Mouse (Mus musculus): ENCODE measurements at regions not wholly inside any gene's neighbourhood (a gene's known extent, or its start where the extent isn't known, plus 50 kb on each side); places are given as distances from the start of the nearest gene placed in this dataset.
"Not testable (repeated sequence)": the region's sequence is repeated elsewhere in the genome, so short reads cannot be mapped to it uniquely, and the experiment has no call there.

GRCm38 (mm10) chr1:81637357-81637756 lies 560.6 kb downstream of the Nyap2 start:
- DNase-seq (ENCODE audit: low spot score), result no peak

GRCm38 (mm10) chr1:81652990-81653717 lies 576.4 kb downstream of the Nyap2 start:
- DNase-seq (ENCODE audit: low spot score), result no peak

GRCm38 (mm10) chr1:81661245-81661644 lies 571.7 kb upstream of the Gm9747 start:
- DNase-seq (ENCODE audit: low spot score), result peak; percentile 10

GRCm38 (mm10) chr1:81671142-81671541 lies 561.8 kb upstream of the Gm9747 start:
- no peak for DNase-seq (ENCODE audit: low spot score)

- DNase-seq (ENCODE audit: low spot score), result no peak
Observed at GRCm38 (mm10) chr1:81671725-81672124, 561.2 kb upstream of the Gm9747 start.

- no peak for DNase-seq (ENCODE audit: low spot score)
Observed at GRCm38 (mm10) chr1:81675576-81676342, 557.2 kb upstream of the Gm9747 start.

GRCm38 (mm10) chr1:81677768-81678400 lies 555.0 kb upstream of the Gm9747 start:
- no peak for DNase-seq (ENCODE audit: low spot score)

GRCm38 (mm10) chr1:81696129-81696528 lies 536.8 kb upstream of the Gm9747 start:
- no peak for DNase-seq (ENCODE audit: low spot score)

GRCm38 (mm10) chr1:81709169-81709568 lies 523.7 kb upstream of the Gm9747 start:
- no peak for DNase-seq (ENCODE audit: low spot score)

GRCm38 (mm10) chr1:81717091-81717490 lies 515.8 kb upstream of the Gm9747 start:
- no peak for DNase-seq (ENCODE audit: low spot score)

- DNase-seq (ENCODE audit: low spot score), result peak; percentile 53
Observed at GRCm38 (mm10) chr1:81718233-81718632, 514.7 kb upstream of the Gm9747 start.

- no peak for DNase-seq (ENCODE audit: low spot score)
Observed at GRCm38 (mm10) chr1:81724859-81725258, 508.1 kb upstream of the Gm9747 start.

- no peak for DNase-seq (ENCODE audit: low spot score)
Observed at GRCm38 (mm10) chr1:81726268-81727132, 506.4 kb upstream of the Gm9747 start.

- DNase-seq (ENCODE audit: low spot score), result no peak
Observed at GRCm38 (mm10) chr1:81737111-81737833, 495.6 kb upstream of the Gm9747 start.

GRCm38 (mm10) chr1:81738384-81738783 lies 494.5 kb upstream of the Gm9747 start:
- DNase-seq (ENCODE audit: low spot score), result peak; percentile 71

- peak; percentile 38 for DNase-seq (ENCODE audit: low spot score)
Observed at GRCm38 (mm10) chr1:81739392-81739791, 493.5 kb upstream of the Gm9747 start.

- DNase-seq (ENCODE audit: low spot score), result no peak
Observed at GRCm38 (mm10) chr1:81739981-81740380, 492.9 kb upstream of the Gm9747 start.

GRCm38 (mm10) chr1:81741882-81742281 lies 491.0 kb upstream of the Gm9747 start:
- not testable (repeated sequence) for DNase-seq (ENCODE audit: low spot score)

- peak; percentile 83 for DNase-seq (ENCODE audit: low spot score)
Observed at GRCm38 (mm10) chr1:81744524-81744923, 488.4 kb upstream of the Gm9747 start.

GRCm38 (mm10) chr1:81745024-81745960 lies 487.6 kb upstream of the Gm9747 start:
- peak; percentile 17 for DNase-seq (ENCODE audit: low spot score)

Measured in embryo, embryonic 10.5 days (tissue).